Mouse (Mus musculus): Measurements from ENCODE around the gene Tifa. TPM values are rescaled to one million over a fixed set of nuclear protein-coding genes. Genes with fewer than 3 reads are reported as not detected.
A peak's percentile ranks its signal among the peaks of the same experiment; 100 is the strongest.
"Not testable (repeated sequence)": the region's sequence is repeated elsewhere in the genome, so short reads cannot be mapped to it uniquely, and the experiment has no call there.

Tifa gene
- polyA plus RNA-seq, 1 experiment: 7.7 TPM

GRCm38 (mm10) chr3:127782921-127783320 is 6.7 kb upstream of the Tifa start:
- Histone ChIP-seq H3K4me3 (ENCODE audit: insufficient read depth, low read length) (no peak overlapping the region), H3K4me1 (ENCODE audit: control insufficient read depth, insufficient read depth, low read length) (no peaks in the 10 kb centered on the region), H3K27ac (ENCODE audit: insufficient read depth, low read length) (no peak overlapping the region)
- TF ChIP-seq CTCF (IDR thresholded peaks at IDR 0.05; ENCODE audit: extremely low read depth, insufficient read depth, low read length) (no peak), POLR2A (IDR thresholded peaks at IDR 0.05; ENCODE audit: extremely low read depth, insufficient read depth, low read length) (no peak)

GRCm38 (mm10) chr3:127783680-127784079 is 5.9 kb upstream of the Tifa start:
- H3K27ac ChIP-seq (ENCODE audit: insufficient read depth, low read length); H3K4me1 ChIP-seq (ENCODE audit: control insufficient read depth, insufficient read depth, low read length); H3K4me3 ChIP-seq (ENCODE audit: insufficient read depth, low read length): not testable (repeated sequence)

DNA sequence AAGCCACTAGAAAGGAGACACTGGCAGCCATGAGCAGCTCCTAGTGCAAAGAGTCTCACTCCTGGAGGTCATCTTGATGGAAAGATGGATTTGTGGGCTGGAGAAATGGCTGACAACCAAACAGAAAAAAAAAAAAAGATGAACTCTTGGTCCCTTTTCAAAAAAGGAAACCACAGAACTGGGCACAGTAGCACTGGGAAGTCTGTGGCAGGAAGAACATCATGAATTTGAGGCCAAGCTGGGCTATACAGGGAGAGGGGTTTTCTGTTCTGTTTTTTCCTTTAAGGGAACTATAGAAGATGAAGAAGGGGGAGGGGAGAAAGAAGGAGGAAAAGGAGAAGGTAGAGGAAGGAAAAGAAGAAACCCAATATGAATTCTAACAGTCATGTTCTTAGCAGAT is 2.6 kb upstream of the Tifa start:
- no peaks in the 10 kb centered on the region for H3K4me1 ChIP-seq (ENCODE audit: control insufficient read depth, insufficient read depth, low read length)
- H3K27ac ChIP-seq (ENCODE audit: insufficient read depth, low read length): no peak overlapping the region
- TF ChIP-seq CTCF (IDR thresholded peaks at IDR 0.05; ENCODE audit: extremely low read depth, insufficient read depth, low read length): no peak
- TF ChIP-seq POLR2A (IDR thresholded peaks at IDR 0.05; ENCODE audit: extremely low read depth, insufficient read depth, low read length): no peak

DNA sequence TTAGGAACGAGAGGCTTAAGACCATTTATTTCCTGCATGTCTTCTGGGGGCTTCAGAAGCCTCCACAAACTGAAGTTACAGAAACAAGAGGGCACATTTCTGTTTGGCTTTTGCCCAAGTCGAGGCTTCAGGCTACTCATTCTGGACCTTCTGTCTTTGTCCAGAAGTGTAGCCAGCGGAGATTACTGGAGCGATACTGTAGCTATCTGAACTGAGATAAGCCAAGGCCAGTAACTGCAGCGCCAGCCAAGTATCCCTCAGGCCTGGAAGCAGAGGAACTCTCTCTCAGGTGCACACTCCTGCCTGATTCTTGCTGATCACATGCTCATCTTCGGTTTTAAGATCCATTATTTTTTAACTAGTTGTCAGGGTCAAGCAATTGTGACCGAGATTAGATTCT is 1.6 kb upstream of the Tifa start:
- H3K4me1 ChIP-seq (ENCODE audit: control insufficient read depth, insufficient read depth, low read length): no peaks in the 10 kb centered on the region
- no peak for TF ChIP-seq POLR2A (IDR thresholded peaks at IDR 0.05; ENCODE audit: extremely low read depth, insufficient read depth, low read length)
- TF ChIP-seq CTCF (IDR thresholded peaks at IDR 0.05; ENCODE audit: extremely low read depth, insufficient read depth, low read length): no peak

More for the DNA sequence above, 2.6 kb upstream of the Tifa start:
- no peak overlapping the region for H3K4me3 ChIP-seq (ENCODE audit: insufficient read depth, low read length)

DNA sequence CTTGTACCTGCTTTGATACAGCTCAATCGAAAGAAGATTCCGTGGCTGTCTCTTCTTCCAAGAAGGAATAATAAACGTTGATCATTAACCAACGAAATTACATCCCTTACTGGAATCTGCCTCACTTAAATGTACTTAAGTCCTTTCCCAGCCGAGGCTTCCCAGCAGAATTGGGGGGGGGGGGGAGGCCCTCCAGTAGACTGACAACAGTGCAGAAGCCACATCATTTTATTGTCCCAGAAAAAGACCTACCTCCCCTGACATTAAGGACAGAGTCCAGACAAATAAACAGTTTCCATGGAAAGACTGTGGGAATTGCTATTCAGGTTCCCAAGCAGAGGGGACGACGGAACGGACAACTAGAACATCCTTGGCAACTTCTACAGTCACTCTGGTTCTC is 686 bp upstream of the Tifa start:
- Histone ChIP-seq H3K4me1 (ENCODE audit: control insufficient read depth, insufficient read depth, low read length) (no peaks in the 10 kb centered on the region), H3K27ac (ENCODE audit: insufficient read depth, low read length) (no peak overlapping the region), H3K4me3 (ENCODE audit: insufficient read depth, low read length) (peak overlapping the region; percentile 57; the same call in 1 of the 2 replicates)
- TF ChIP-seq POLR2A (IDR thresholded peaks at IDR 0.05; ENCODE audit: extremely low read depth, insufficient read depth, low read length): no peak
- TF ChIP-seq CTCF (IDR thresholded peaks at IDR 0.05; ENCODE audit: extremely low read depth, insufficient read depth, low read length): no peak

More for the DNA sequence above, 1.6 kb upstream of the Tifa start:
- Histone ChIP-seq H3K4me3 (ENCODE audit: insufficient read depth, low read length) (no peak overlapping the region), H3K27ac (ENCODE audit: insufficient read depth, low read length) (no peak overlapping the region)

- no peak for TF ChIP-seq POLR2A (IDR thresholded peaks at IDR 0.05; ENCODE audit: extremely low read depth, insufficient read depth, low read length)
- TF ChIP-seq CTCF (IDR thresholded peaks at IDR 0.05; ENCODE audit: extremely low read depth, insufficient read depth, low read length): no peak
- H3K4me1 ChIP-seq (ENCODE audit: control insufficient read depth, insufficient read depth, low read length): no peaks in the 10 kb centered on the region
- H3K4me3 ChIP-seq (ENCODE audit: insufficient read depth, low read length): peak overlapping the region; percentile 57
- no peak overlapping the region for H3K27ac ChIP-seq (ENCODE audit: insufficient read depth, low read length)
These were observed 840 bp downstream of the Tifa start for GRCm38 (mm10) chr3:127790234-127791055.

DNA sequence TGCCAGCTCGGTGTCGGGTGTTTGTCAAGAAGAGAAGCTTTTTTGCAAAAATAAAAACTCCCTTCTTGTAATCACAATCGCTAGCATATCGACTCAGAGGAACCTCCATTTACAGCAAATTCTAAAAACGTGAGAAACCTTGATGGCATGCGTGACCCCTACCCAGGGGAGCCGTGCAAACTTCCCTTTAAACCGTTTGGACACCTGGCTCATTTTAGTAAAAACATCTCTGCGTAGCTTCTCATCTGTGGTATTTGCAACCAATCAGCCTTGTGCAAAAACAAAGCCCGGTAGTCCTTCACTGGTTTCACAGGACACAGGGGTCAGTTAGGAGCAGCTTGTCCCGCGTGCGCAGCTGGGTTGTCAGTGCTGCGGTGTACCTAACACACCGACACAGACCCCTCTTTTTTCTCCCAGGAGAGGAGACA is 1.5 kb downstream of the Tifa start:
- H3K27ac ChIP-seq (ENCODE audit: insufficient read depth, low read length): no peak overlapping the region
- no peaks in the 10 kb centered on the region for H3K4me1 ChIP-seq (ENCODE audit: control insufficient read depth, insufficient read depth, low read length)
- H3K4me3 ChIP-seq (ENCODE audit: insufficient read depth, low read length): peak overlapping the region; percentile 57
- TF ChIP-seq POLR2A (IDR thresholded peaks at IDR 0.05; ENCODE audit: extremely low read depth, insufficient read depth, low read length): no peak
- TF ChIP-seq CTCF (IDR thresholded peaks at IDR 0.05; ENCODE audit: extremely low read depth, insufficient read depth, low read length): no peak

- no peak for TF ChIP-seq CTCF (IDR thresholded peaks at IDR 0.05; ENCODE audit: extremely low read depth, insufficient read depth, low read length)
- TF ChIP-seq POLR2A (IDR thresholded peaks at IDR 0.05; ENCODE audit: extremely low read depth, insufficient read depth, low read length): no peak
- Histone ChIP-seq H3K4me3 (ENCODE audit: insufficient read depth, low read length) (peak overlapping the region; percentile 57; the same call in 1 of the 2 replicates), H3K4me1 (ENCODE audit: control insufficient read depth, insufficient read depth, low read length) (no peaks in the 10 kb centered on the region), H3K27ac (ENCODE audit: insufficient read depth, low read length) (no peak overlapping the region)
These were observed 2.3 kb downstream of the Tifa start for GRCm38 (mm10) chr3:127791595-127792561.

DNA sequence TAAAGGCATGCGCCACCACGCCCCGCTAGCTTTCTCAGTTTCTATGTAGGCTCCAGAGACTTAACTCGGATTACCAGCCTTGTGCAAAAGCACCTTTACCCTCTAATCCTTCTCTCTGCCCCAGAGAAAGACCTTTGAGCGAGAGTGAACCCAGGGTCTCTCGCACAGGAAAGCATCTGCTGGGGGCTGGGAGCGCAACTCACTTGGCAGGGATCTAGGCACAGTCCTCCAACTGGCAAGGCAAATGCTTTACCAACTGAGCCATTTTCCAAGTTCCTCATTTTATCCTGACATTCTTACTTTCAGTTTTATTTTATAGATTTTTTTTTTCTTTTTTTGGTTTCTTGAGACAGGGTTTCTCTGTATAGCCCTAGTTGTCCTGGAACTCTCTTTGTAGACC is 3.4 kb downstream of the Tifa start:
- Histone ChIP-seq H3K4me1 (ENCODE audit: control insufficient read depth, insufficient read depth, low read length) (no peaks in the 10 kb centered on the region), H3K27ac (ENCODE audit: insufficient read depth, low read length) (no peak overlapping the region), H3K4me3 (ENCODE audit: insufficient read depth, low read length) (no peak overlapping the region)
- TF ChIP-seq CTCF (IDR thresholded peaks at IDR 0.05; ENCODE audit: extremely low read depth, insufficient read depth, low read length): no peak
- TF ChIP-seq POLR2A (IDR thresholded peaks at IDR 0.05; ENCODE audit: extremely low read depth, insufficient read depth, low read length): no peak
